Mouse (Mus musculus) Patski (cell line): ENCODE measurements around the gene Abraxas2. TPM values are rescaled to one million over a fixed set of nuclear protein-coding genes. Genes with fewer than 3 reads are reported as not detected.

ENCODE experiments used
- ATAC-seq: fragments of 100-300 bp; one replicate; pipeline ENCODE4 v1.8.0; 2021
- CTCF ChIA-PET: fragments of 350-600 bp; sonication (Branson Sonifier 250); formaldehyde crosslinking; loops from one replicate; lab custom pipeline; 2022; ENCODE audit warnings: inconsistent platforms; lab: Charles Lee
- POLR2A ChIA-PET: fragments of 350-600 bp; sonication (Branson Sonifier 250); formaldehyde crosslinking; loops from one replicate; lab custom pipeline; 2022; ENCODE audit warnings: antibody characterized with exemption, inconsistent platforms; lab: Charles Lee
- DNase-seq: peaks from one replicate; pipeline ENCODE4 v3.0.0-alpha.2; 2011; ENCODE audit warnings: low read depth, low spot score
- H3K27me3 ChIP-seq: fragments of 371-371 bp; one replicate; pipeline ENCODE4 v1.5.1; 2021
- CTCF ChIP-seq: fragments of 100-300 bp; IDR thresholded peaks from one replicate; pipeline ENCODE4 v1.5.1; 2021
- in situ Hi-C: fragments of 300-500 bp; cut with MboI; formaldehyde crosslinking; loops from 3 replicates; pipeline ENCODE4 v1.11.1; 2018; ENCODE audit warnings: low pct_unique_long_range_greater_than_20kb, mixed read lengths
- polyA plus RNA-seq: library from polyadenylated mRNA; unstranded; gene quantifications from one replicate; pipeline ENCODE4 v1.2.3, GENCODE M21; 2021

The Abraxas2 gene
- polyA plus RNA-seq, 1 experiment from 2014 or later = 40.5 TPM

- ChIA-PET POLR2A (interaction anchor here (0.8 kb wide), 1 partner anchor 293 kb away, joined by 3 read pairs; no protein-coding TSS in a partner anchor), CTCF (interaction anchor here (0.9 to 2.3 kb wide), 3 partner anchors 9 to 23 kb away, joined by 3 to 6 read pairs (median 4); no protein-coding TSS in a partner anchor)
- ATAC-seq (peak; percentile 83), DNase-seq (peak; percentile 53)
- no peaks in the 10 kb centered on the region for H3K27me3 ChIP-seq
- peak; percentile 76 for TF ChIP-seq CTCF
- in situ Hi-C loops = no loop called here
Observed at GRCm38 (mm10) chr7:132852173-132852844, 6.7 kb upstream of the Abraxas2 start, which contains the start of gene Eef1akmt2. Gene Eef1akmt2, minus strand, starts transcription at chr7:132852673.

- no peaks in the 10 kb centered on the region for H3K27me3 ChIP-seq
- in situ Hi-C loops = no loop called here
- POLR2A ChIA-PET = no interaction called here
- TF ChIP-seq CTCF = no peak
- ATAC-seq = no peak
- DNase-seq = no peak
- CTCF ChIA-PET = interaction anchor here (1.7 to 2.2 kb wide), 2 partner anchors 11 to 15 kb away, joined by 4 to 6 read pairs; no protein-coding TSS in a partner anchor
Observed at GRCm38 (mm10) chr7:132853361-132853760, 5.7 kb upstream of the Abraxas2 start.

- in situ Hi-C loops = no loop called here
- CTCF ChIA-PET = interaction anchor here (2.2 kb wide), 1 partner anchor 10 kb away, joined by 6 read pairs; no protein-coding TSS in a partner anchor
Observed at GRCm38 (mm10) chr7:132853946-132854345, 5.1 kb upstream of the Abraxas2 start.

DNA sequence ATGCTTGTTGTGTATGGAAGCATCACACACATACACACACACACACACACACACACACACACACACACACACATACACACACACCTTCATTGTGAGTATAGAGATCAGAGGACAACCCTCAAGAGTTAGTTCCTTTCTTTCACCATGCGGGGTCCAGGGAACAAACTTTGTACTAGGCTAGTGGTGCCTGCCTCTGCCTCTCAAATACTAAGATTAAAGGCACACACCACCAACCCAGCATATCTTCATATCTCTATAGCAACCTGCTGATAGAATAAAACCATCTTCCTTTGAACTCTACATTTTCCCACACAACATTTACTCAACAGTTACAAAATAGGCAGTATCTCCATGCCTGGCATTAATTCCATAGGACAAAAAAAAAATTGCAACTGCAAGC is 2.9 kb upstream of the Abraxas2 start:
- ChIA-PET POLR2A (no interaction called here), CTCF (no interaction called here)
- no peak for DNase-seq
- TF ChIP-seq CTCF = no peak
- H3K27me3 ChIP-seq = no peaks in the 10 kb centered on the region
- no peak for ATAC-seq
- in situ Hi-C loops = no loop called here

More at GRCm38 (mm10) chr7:132853946-132854345, 5.1 kb upstream of the Abraxas2 start:
- ATAC-seq (no peak), DNase-seq (no peak)
- POLR2A ChIA-PET = no interaction called here
- no peak for TF ChIP-seq CTCF
- H3K27me3 ChIP-seq = no peaks in the 10 kb centered on the region

DNA sequence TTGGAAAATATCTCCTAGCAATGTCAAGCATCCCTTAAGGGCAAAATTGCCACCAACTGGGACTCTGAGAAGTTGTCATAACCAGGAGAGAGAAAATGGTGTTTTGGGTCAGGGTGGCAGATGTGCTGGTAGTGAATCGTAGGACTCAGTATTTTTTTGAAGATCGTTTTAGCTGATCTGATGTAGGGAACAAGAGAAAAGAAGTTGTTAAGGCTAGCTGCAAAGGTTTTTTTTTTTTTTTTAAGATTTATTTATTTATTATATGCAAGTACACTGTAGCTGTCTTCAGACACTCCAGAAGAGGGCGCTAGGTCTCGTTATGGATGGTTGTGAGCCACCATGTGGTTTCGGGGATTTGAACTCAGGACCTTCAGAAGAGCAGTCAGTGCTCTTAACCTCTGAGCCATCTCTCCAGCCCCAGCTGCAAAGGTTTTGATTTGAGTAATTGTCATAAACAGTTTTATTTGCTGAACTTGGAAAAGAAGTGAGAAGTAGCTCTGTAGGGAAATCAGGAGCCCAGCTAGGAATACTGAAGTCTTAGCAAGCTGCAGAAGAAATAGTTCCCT is 899 bp upstream of the Abraxas2 start:
- in situ Hi-C loops = no loop called here
- DNase-seq (no peak), ATAC-seq (no peak)
- H3K27me3 ChIP-seq = no peaks in the 10 kb centered on the region
- CTCF ChIA-PET = no interaction called here
- POLR2A ChIA-PET = interaction anchor here (0.6 kb wide), 1 partner anchor 24 kb away, joined by 3 read pairs; no protein-coding TSS in a partner anchor
- TF ChIP-seq CTCF = peak; percentile 52

GRCm38 (mm10) chr7:132866316-132866715 is 7.3 kb downstream of the Abraxas2 start:
- no peak for ATAC-seq
- ChIA-PET CTCF (no interaction called here), POLR2A (no interaction called here)
- DNase-seq = no peak
- no peaks in the 10 kb centered on the region for H3K27me3 ChIP-seq
- in situ Hi-C loops = no loop called here
- no peak for TF ChIP-seq CTCF

DNA sequence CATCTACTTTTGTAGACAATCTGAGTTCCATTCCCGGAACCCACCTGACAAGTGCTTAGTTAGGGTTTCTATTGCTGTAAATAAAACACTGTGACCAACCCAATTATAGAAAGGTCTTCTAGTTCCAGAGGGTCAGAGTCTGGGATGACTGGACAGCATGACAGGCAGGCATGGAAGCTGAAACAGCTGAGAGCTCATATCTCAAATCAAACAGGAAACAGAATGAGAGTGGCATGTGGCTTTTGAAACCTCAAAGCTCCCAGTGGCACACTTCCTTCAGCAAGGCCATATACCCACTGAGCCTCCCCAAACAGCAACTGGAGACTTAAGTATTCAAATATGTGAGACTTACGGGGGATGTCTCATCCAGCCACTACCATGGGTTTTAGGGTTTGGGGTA is 14.0 kb downstream of the Abraxas2 start:
- in situ Hi-C loops = no loop called here
- ChIA-PET POLR2A (no interaction called here), CTCF (interaction anchor here (1.0 kb wide), 1 partner anchor 12 kb away, joined by 3 read pairs; no protein-coding TSS in a partner anchor)
- TF ChIP-seq CTCF = no peak
- ATAC-seq (no peak), DNase-seq (no peak)
- H3K27me3 ChIP-seq = no peaks in the 10 kb centered on the region

- in situ Hi-C loops = no loop called here
- no peaks in the 10 kb centered on the region for H3K27me3 ChIP-seq
- ChIA-PET POLR2A (interaction anchor here (0.6 to 0.8 kb wide), 2 partner anchors 43 to 59 kb away, joined by 3 read pairs; no protein-coding TSS in a partner anchor), CTCF (interaction anchor here (1.1 to 3.0 kb wide), 4 partner anchors 22 to 64 kb away, joined by 3 to 7 read pairs (median 5); partner anchors contain the start of gene Eef1akmt2)
- ATAC-seq = peak; percentile 67
- no peak for TF ChIP-seq CTCF
- DNase-seq = no peak
Observed at GRCm38 (mm10) chr7:132875391-132876086, 16.5 kb downstream of the Abraxas2 start.

GRCm38 (mm10) chr7:132880276-132880675 is 21.3 kb downstream of the Abraxas2 start:
- DNase-seq (no peak), ATAC-seq (no peak)
- TF ChIP-seq CTCF = no peak
- in situ Hi-C loops = no loop called here
- no peaks in the 10 kb centered on the region for H3K27me3 ChIP-seq
- ChIA-PET CTCF (interaction anchor here (1.3 kb wide), 1 partner anchor 123 kb away, joined by 3 read pairs; no protein-coding TSS in a partner anchor), POLR2A (no interaction called here)

- in situ Hi-C loops = no loop called here
- no peaks in the 10 kb centered on the region for H3K27me3 ChIP-seq
- POLR2A ChIA-PET = interaction anchor here (0.6 kb wide), 1 partner anchor 24 kb away, joined by 3 read pairs; no protein-coding TSS in a partner anchor
- TF ChIP-seq CTCF = peak; percentile 67
- CTCF ChIA-PET = interaction anchor here (0.9 to 1.8 kb wide), 4 partner anchors 18 to 225 kb away, joined by 3 to 6 read pairs (median 4); no protein-coding TSS in a partner anchor
- DNase-seq (no peak), ATAC-seq (no peak)
Observed at GRCm38 (mm10) chr7:132882343-132882742, 23.3 kb downstream of the Abraxas2 start.
